Mouse (Mus musculus) CH12.LX (cell line): ENCODE measurements around the gene St7. TPM values are rescaled to one million over a fixed set of nuclear protein-coding genes. Genes with fewer than 3 reads are reported as not detected.

ENCODE experiments used
- DNase-seq: peaks from one replicate; pipeline ENCODE4 v3.0.0-alpha.2; 2013; ENCODE audit errors: extremely low read depth
- H3K27ac ChIP-seq: 2 replicates; pipeline ENCODE4 v1.5.1; 2012; ENCODE audit warnings: low read depth, mild to moderate bottlenecking, control low read depth, moderate library complexity; ENCODE audit not compliant: insufficient read depth
- H3K27me3 ChIP-seq: replicated peaks from 2 replicates; pipeline ENCODE3; 2012; ENCODE audit warnings: inconsistent platforms
- H3K36me3 ChIP-seq, 2 experiments: replicated peaks in 1 of 2; 2 replicates each; pipeline versions ENCODE3 to v1.6.1; 2012; ENCODE audit warnings: inconsistent platforms in 1 of 2, low read length in 1 of 2, mild to moderate bottlenecking in 1 of 2, mixed read lengths in 1 of 2, moderate library complexity in 1 of 2; ENCODE audit not compliant: control insufficient read depth in 1 of 2, insufficient read depth in 1 of 2
- H3K4me1 ChIP-seq, 2 experiments: 2 replicates each; pipeline ENCODE4 v1.6.1; 2012; ENCODE audit warnings: inconsistent platforms in 1 of 2, moderate library complexity in 1 of 2; ENCODE audit not compliant: insufficient read depth in 2 of 2, control insufficient read depth in 1 of 2
- H3K4me2 ChIP-seq: 2 replicates; pipeline ENCODE4 v1.6.1; 2012; ENCODE audit warnings: low read depth, mild to moderate bottlenecking, control low read depth; ENCODE audit not compliant: poor library complexity, insufficient read depth, severe bottlenecking
- H3K4me3 ChIP-seq, 3 experiments: fragments of 150-350 bp in 1 of 3; sonication (generic) in 1 of 3; replicated peaks in 1 of 3; 2 replicates each; pipeline versions ENCODE3 to v1.5.1; 2011 to 2012; ENCODE audit warnings: low read depth in 2 of 3, low read length in 2 of 3, mild to moderate bottlenecking in 2 of 3, moderate library complexity in 2 of 3, control low read depth in 1 of 3, improper control_type of control experiment in 1 of 3, inconsistent platforms in 1 of 3, mixed read lengths in 1 of 3; ENCODE audit not compliant: poor library complexity in 1 of 3
- H3K79me2 ChIP-seq: replicated peaks from 2 replicates; pipeline ENCODE4 v1.6.1; 2012; ENCODE audit warnings: mild to moderate bottlenecking, moderate library complexity; ENCODE audit not compliant: control insufficient read depth, poor library complexity, insufficient read depth, severe bottlenecking; ENCODE audit errors: extremely low read depth
- H3K9ac ChIP-seq: 2 replicates; pipeline ENCODE4 v1.6.1; 2012; ENCODE audit warnings: low read depth, mild to moderate bottlenecking, control low read depth, moderate library complexity; ENCODE audit not compliant: insufficient read depth
- H3K9me3 ChIP-seq: replicated peaks from 2 replicates; pipeline ENCODE3; 2012; ENCODE audit warnings: low read length, inconsistent platforms, mixed read lengths
- CTCF ChIP-seq, 2 experiments: IDR thresholded peaks in 1 of 2; conservative IDR thresholded peaks in 1 of 2; 2 replicates each; pipeline ENCODE4 v1.5.1; 2011 to 2012; ENCODE audit warnings: low read depth in 2 of 2, low read length in 2 of 2, improper control_type of control experiment in 1 of 2, inconsistent platforms in 1 of 2, mild to moderate bottlenecking in 1 of 2, moderate library complexity in 1 of 2
- E2F4 ChIP-seq: IDR thresholded peaks from 2 replicates; pipeline ENCODE4 v1.6.1; 2011; ENCODE audit warnings: low read depth, low read length, improper control_type of control experiment; ENCODE audit not compliant: insufficient replicate concordance
- ELF1 ChIP-seq: IDR thresholded peaks from 2 replicates; pipeline ENCODE4 v1.6.1; 2014; ENCODE audit warnings: low read depth, mild to moderate bottlenecking, inconsistent platforms, low read length, improper control_type of control experiment
- IRF4 ChIP-seq: IDR thresholded peaks from 2 replicates; pipeline ENCODE4 v1.6.1; 2014; ENCODE audit warnings: low read depth, mild to moderate bottlenecking, inconsistent platforms, low read length, improper control_type of control experiment
- JUND ChIP-seq: conservative IDR thresholded peaks from 2 replicates; pipeline ENCODE4 v1.6.1; 2011; ENCODE audit warnings: low read depth, low read length, improper control_type of control experiment
- MAZ ChIP-seq: IDR thresholded peaks from 2 replicates; pipeline ENCODE4 v1.6.1; 2012; ENCODE audit warnings: low read depth, mild to moderate bottlenecking, inconsistent platforms, low read length, improper control_type of control experiment, moderate library complexity
- MEF2A ChIP-seq: IDR thresholded peaks from 2 replicates; pipeline ENCODE4 v1.6.1; 2014; ENCODE audit warnings: low read depth, mild to moderate bottlenecking, inconsistent platforms, low read length, improper control_type of control experiment, borderline replicate concordance
- MXI1 ChIP-seq: IDR thresholded peaks from 2 replicates; pipeline ENCODE4 v1.6.1; 2011; ENCODE audit warnings: mild to moderate bottlenecking, low read depth, low read length, improper control_type of control experiment
- NRF1 ChIP-seq: IDR thresholded peaks from 2 replicates; pipeline ENCODE4 v1.6.1; 2014; ENCODE audit warnings: low read depth, mild to moderate bottlenecking, inconsistent platforms, low read length, improper control_type of control experiment, moderate library complexity
- POLR2A ChIP-seq: IDR thresholded peaks from 2 replicates; pipeline ENCODE4 v1.6.1; 2011; ENCODE audit warnings: low read depth, mild to moderate bottlenecking, improper control_type of control experiment, low read length
- POLR2AphosphoS2 ChIP-seq: IDR thresholded peaks from 2 replicates; pipeline ENCODE4 v1.6.1; 2011; ENCODE audit warnings: low read depth, low read length, improper control_type of control experiment
- TBP ChIP-seq: conservative IDR thresholded peaks from 2 replicates; pipeline ENCODE4 v1.6.1; 2011; ENCODE audit warnings: low read depth, low read length, improper control_type of control experiment
- ZC3H11A ChIP-seq: IDR thresholded peaks from 2 replicates; pipeline ENCODE4 v1.6.1; 2012; ENCODE audit warnings: low read depth, mild to moderate bottlenecking, inconsistent platforms, low read length, improper control_type of control experiment
- ZNF384 ChIP-seq: IDR thresholded peaks from 2 replicates; pipeline ENCODE4 v1.6.1; 2012; ENCODE audit warnings: low read depth, low read length, improper control_type of control experiment, inconsistent platforms
- dilution Hi-C: fragments of 300-500 bp; cut with MboI; formaldehyde crosslinking; loops from 2 replicates; pipeline ENCODE4 v1.14.3; 2020; ENCODE audit warnings: low sequenced_read_pairs; ENCODE audit not compliant: extremely low pct_unique_long_range_greater_than_20kb, extremely low pct_ligation_motif_present
- in situ Hi-C: fragments of 300-500 bp; cut with MboI; formaldehyde crosslinking; loops from 3 replicates; pipeline ENCODE4 v1.14.3; 2019; ENCODE audit warnings: low sequenced_read_pairs, low pct_ligation_motif_present, low pct_unique_long_range_greater_than_20kb, mixed read lengths
- polyA plus RNA-seq: library from polyadenylated mRNA; unstranded; fragments of >175 nt; gene quantifications from 2 replicates; pipeline ENCODE4 v1.2.1, GENCODE M21; 2012; ENCODE audit warnings: low read depth; ENCODE audit not compliant: insufficient read length
- total RNA-seq, 2 experiments: library from RNA; depleted of rRNA; stranded (reverse); fragments of 300-350 nt in 1 of 2; fragments of >200 nt in 1 of 2; gene quantifications; 2 replicates each; pipeline ENCODE4 v1.2.3; 2012 to 2014

St7 gene
- total and polyA plus RNA-seq, 3 experiments: 33.9 to 64.1 (median 35.3) TPM

GRCm38 (mm10) chr6:17727891-17728790, 35.4 kb downstream of the St7 start:
- Histone ChIP-seq H3K9me3 (no peaks in the 10 kb centered on the region), H3K9ac (no peak overlapping the region), H3K4me3 (no peak overlapping the region), H3K4me1 (peaks cover 17 to 76% of the 10 kb centered on the region in 2 experiments; a peak in 3 of 4 replicates), H3K79me2 (peaks cover 2% of the 10 kb centered on the region; the same call in 1 of the 2 replicates), H3K27me3 (no peaks in the 10 kb centered on the region), H3K36me3 (peaks cover 0 to 2% of the 10 kb centered on the region in 2 experiments), H3K27ac (no peak overlapping the region), H3K4me2 (no peak overlapping the region)
- in situ Hi-C loops: loop anchor here (5.0 to 25.0 kb wide), 2 partner anchors 104 to 709 kb away; no protein-coding TSS in a partner anchor
- no peak for DNase-seq
- TF ChIP-seq NRF1 (no peak), POLR2A (no peak), MXI1 (no peak), CTCF (conservative IDR thresholded peaks at IDR 0.05 in 1 of 2, IDR thresholded peaks at IDR 0.05 in 1 of 2; ENCODE audit: low read depth in 2 of 2, low read length in 2 of 2) (no peak), ZC3H11A (no peak), IRF4 (no peak)
- dilution Hi-C loops: no loop called here

- no peak for DNase-seq
- no peaks in the 10 kb centered on the region for H3K27me3 ChIP-seq
- no peaks in the 10 kb centered on the region for H3K9me3 ChIP-seq
- H3K9ac ChIP-seq: no peak overlapping the region
- dilution Hi-C loops (no loop called here), in situ Hi-C loops (loop anchor here (25.0 kb wide), 1 partner anchor 707 kb away; no protein-coding TSS in a partner anchor)
- no peak overlapping the region for H3K4me3 ChIP-seq
- no peak overlapping the region for H3K4me2 ChIP-seq
- TF ChIP-seq IRF4 (no peak), MAZ (no peak), E2F4 (no peak), ZNF384 (no peak), CTCF (conservative IDR thresholded peaks at IDR 0.05 in 1 of 2, IDR thresholded peaks at IDR 0.05 in 1 of 2; ENCODE audit: low read depth in 2 of 2, low read length in 2 of 2) (no peak), JUND (no peak), TBP (no peak), MEF2A (no peak), POLR2AphosphoS2 (no peak), ELF1 (no peak)
- peaks cover 20 to 80% of the 10 kb centered on the region in 2 experiments for H3K4me1 ChIP-seq
- peaks cover 2% of the 10 kb centered on the region; the same call in 1 of the 2 replicates for H3K79me2 ChIP-seq
- peaks cover 0 to 2% of the 10 kb centered on the region in 2 experiments for H3K36me3 ChIP-seq
- no peak overlapping the region for H3K27ac ChIP-seq
These were observed 37.4 kb downstream of the St7 start for GRCm38 (mm10) chr6:17730122-17730521.
